Mouse (Mus musculus) ovary, postnatal 10 days (tissue): ENCODE measurements around the gene BC080695.
"Not testable (repeated sequence)": the region's sequence is repeated elsewhere in the genome, so short reads cannot be mapped to it uniquely, and the experiment has no call there.

Source experiments
- DNase-seq: peaks from one replicate; pipeline ENCODE4 v3.0.0; 2022; ENCODE audit warnings: low spot score

BC080695 gene

DNA sequence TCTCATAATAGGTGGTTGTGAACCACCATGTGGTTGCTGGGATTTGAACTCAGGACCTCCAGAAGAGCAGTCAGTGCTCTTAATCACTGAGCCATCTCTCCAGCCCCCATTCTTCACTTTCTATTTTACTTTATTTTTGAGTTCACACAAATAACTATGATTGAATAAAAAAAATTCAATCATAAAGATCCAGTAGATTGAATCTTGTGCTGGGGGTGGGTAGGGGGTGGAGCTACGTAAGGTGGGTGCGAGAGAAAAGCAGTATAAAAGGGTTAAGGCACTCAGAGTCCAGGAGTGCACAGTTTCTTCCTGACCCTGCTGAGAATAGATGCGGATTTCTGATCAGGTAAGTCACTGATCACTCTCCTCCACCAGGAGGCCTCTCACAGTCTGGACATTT, at the start of gene BC080695, which contains the start of gene Gm13057:
BC080695 (plus strand) TSS at position 301 of the 400 bp plus-strand sequence.
Gm13057 (plus strand) TSS at position 310 of the 400 bp plus-strand sequence.
- DNase-seq, result not testable (repeated sequence)

DNA sequence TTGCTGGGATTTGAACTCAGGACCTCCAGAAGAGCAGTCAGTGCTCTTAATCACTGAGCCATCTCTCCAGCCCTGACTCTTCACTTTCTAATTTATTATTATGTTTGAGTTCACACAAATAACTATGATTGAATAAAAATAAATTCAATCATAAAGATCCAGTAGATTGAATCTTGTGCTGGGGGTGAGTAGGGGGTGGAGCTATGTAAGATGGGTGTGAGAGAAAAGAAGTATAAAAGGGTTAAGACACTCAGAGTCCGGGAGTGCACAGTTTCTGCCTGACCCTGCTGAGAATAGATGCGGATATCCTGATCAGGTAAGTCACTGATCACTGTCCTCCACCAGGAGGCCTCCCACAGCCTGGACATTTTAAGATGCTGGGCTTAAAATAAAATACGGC, 40.5 kb upstream of the BC080695 start, which contains the start of gene Gm13043:
Gm13043 (plus strand) TSS at position 301 of the 400 bp plus-strand sequence.
- no peak for DNase-seq

DNA sequence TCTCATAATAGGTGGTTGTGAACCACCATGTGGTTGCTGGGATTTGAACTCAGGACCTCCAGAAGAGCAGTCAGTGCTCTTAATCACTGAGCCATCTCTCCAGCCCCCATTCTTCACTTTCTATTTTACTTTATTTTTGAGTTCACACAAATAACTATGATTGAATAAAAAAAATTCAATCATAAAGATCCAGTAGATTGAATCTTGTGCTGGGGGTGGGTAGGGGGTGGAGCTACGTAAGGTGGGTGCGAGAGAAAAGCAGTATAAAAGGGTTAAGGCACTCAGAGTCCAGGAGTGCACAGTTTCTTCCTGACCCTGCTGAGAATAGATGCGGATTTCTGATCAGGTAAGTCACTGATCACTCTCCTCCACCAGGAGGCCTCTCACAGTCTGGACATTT, 15.8 kb upstream of the BC080695 start, which contains the start of gene Gm13040:
Gm13040 (plus strand) TSS at position 301 of the 400 bp plus-strand sequence.
- DNase-seq, result not testable (repeated sequence)

DNA sequence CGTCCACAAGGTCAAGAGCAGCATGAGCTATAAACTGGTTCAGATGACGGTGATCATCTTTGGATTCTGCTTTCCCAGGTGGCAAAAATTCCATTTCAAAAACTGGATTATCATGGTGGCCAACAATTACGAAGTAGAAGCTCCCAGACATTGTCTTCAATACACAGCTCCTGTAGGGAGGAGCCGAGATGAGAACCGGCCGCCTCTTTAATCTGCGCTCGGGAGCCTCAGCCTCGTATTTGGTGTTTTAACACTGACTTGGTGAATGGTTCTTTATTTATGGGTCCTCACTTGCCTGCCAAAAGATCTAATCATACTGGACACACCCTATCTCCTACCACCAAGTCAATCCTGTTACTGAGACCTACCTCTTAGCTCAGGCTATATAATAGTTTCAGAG, 60.4 kb downstream of the BC080695 start:
- not testable (repeated sequence) for DNase-seq

DNA sequence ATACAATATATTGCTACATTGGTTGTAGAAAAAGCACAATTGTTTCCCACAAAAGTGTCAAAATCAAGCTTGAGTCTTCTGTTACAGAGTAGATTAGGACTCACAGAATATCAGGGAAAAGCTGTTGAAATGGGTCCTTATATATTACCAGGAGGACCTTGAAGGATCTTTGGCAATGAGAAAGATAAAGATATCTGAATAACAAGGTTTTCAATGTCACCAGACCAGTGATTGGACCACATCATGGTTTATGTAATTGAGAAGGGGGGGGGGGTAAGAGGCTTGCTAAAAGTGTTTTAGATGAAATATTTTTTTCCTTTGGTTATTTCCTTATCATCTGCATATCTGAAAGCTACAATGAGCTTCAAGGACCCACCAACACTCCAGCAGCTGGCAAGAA, 63.2 kb downstream of the BC080695 start, which contains the start of gene Gm13083:
Gm13083 (plus strand) TSS at position 301 of the 400 bp plus-strand sequence.
- DNase-seq, result not testable (repeated sequence)

DNA sequence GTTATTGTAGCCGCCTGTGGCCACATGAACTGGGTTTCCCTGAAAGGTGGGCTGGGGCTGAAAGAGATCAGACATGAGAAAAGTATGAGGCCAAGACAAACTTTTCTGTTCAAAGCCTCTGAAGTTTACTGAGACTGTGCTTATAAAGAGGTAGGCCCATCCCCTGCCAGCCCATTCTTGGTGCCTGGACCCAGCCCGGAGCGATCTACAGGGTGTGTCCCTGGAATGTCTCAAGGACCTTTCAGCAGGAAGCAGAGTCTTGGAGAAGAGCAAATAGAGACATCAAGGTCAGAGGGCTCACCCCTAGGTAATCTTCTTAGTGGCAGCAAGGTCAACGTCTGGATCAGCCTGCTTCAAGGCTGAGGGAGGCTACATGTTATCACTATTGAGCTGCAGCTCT, 66.6 kb downstream of the BC080695 start:
- not testable (repeated sequence) for DNase-seq
